Mouse (Mus musculus): ENCODE data around the gene Pacsin2.
A peak's percentile ranks its signal among the peaks of the same experiment; 100 is the strongest.

DNA sequence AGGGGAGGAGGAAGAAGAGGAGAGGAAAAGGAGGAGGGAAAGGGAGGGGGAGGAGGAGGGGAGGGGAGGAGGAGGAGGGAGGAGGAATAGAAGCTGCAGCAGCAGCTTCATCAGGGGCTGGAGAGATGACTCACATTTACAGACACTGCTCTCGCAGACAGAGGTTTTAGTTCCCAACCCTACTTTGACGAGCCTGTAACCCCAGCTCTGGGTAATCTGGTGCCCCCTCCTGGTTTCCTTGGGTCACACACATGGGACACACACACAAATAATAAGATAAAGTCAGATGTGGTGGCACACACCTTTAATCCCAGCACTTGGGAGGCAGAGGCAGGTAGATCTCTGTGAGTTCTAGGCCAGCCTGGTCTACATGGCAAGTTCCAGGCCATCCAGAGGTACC lies 19.1 kb upstream of the Pacsin2 start:
- TF ChIP-seq EP300 (optimal IDR thresholded peaks at IDR 0.05), result no peak
- peak; percentile 65 for TF ChIP-seq CTCF (IDR thresholded peaks at IDR 0.05; ENCODE audit: low read depth)
